Mouse (Mus musculus) stomach, postnatal 0 days (tissue): ENCODE data around the gene Mboat2.

Source experiments
- CTCF ChIP-seq: IDR thresholded peaks from 2 replicates; pipeline ENCODE4 v1.5.1; 2016; ENCODE audit warnings: antibody characterized with exemption, low read depth, mild to moderate bottlenecking, moderate library complexity
- EP300 ChIP-seq: optimal IDR thresholded peaks from 2 replicates; pipeline ENCODE3; 2016; ENCODE audit warnings: antibody characterized with exemption

DNA sequence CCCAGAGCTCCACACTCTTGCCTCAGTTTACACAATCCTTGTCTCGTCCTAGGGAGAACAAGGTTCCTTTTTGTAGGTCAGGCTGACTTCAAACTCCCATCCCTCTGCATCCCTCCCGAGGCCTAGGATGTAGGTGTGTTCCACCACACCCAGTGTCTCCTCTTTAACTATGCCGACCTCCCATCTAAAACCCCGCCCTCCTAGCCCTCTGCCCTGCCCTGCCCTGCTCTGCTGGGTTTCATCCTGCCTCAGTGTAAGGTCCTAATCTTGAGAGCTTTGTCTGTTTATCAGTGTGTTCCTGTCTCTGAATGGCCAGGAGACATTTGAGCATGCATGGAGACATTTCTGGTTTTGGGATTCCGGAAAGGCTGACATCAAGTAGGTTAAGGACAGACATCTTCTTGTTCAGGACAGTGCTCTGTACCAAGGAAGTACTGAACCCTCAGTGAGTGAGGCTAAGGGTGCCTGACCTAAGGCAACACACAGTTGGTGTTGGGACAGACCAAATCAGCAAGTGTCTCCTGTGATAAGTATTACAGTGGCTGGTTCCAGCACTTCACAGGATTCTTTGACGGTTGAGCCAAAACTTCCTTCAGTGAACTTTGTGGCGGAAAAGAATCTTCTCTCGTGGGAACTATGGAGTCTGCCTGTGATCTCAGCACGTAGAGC, 112.1 kb downstream of the Mboat2 start:
- TF ChIP-seq CTCF = no peak
- TF ChIP-seq EP300 = no peak
